Mouse (Mus musculus) CH12.LX (cell line): ENCODE results near the gene Wnt10b. TPM values are rescaled to one million over a fixed set of nuclear protein-coding genes. Genes with fewer than 3 reads are reported as not detected.
A peak's percentile ranks its signal among the peaks of the same experiment; 100 is the strongest.

Experiments used
- DNase-seq: peaks from one replicate; pipeline ENCODE4 v3.0.0-alpha.2; 2013; ENCODE audit errors: extremely low read depth
- H3K27ac ChIP-seq: 2 replicates; pipeline ENCODE4 v1.5.1; 2012; ENCODE audit warnings: low read depth, mild to moderate bottlenecking, control low read depth, moderate library complexity; ENCODE audit not compliant: insufficient read depth
- H3K27me3 ChIP-seq: replicated peaks from 2 replicates; pipeline ENCODE3; 2012; ENCODE audit warnings: inconsistent platforms
- H3K36me3 ChIP-seq, 2 experiments: replicated peaks in 1 of 2; 2 replicates each; pipeline versions ENCODE3 to v1.6.1; 2012; ENCODE audit warnings: inconsistent platforms in 1 of 2, low read length in 1 of 2, mild to moderate bottlenecking in 1 of 2, mixed read lengths in 1 of 2, moderate library complexity in 1 of 2; ENCODE audit not compliant: control insufficient read depth in 1 of 2, insufficient read depth in 1 of 2
- H3K4me1 ChIP-seq, 2 experiments: 2 replicates each; pipeline ENCODE4 v1.6.1; 2012; ENCODE audit warnings: inconsistent platforms in 1 of 2, moderate library complexity in 1 of 2; ENCODE audit not compliant: insufficient read depth in 2 of 2, control insufficient read depth in 1 of 2
- H3K4me2 ChIP-seq: 2 replicates; pipeline ENCODE4 v1.6.1; 2012; ENCODE audit warnings: low read depth, mild to moderate bottlenecking, control low read depth; ENCODE audit not compliant: poor library complexity, insufficient read depth, severe bottlenecking
- H3K4me3 ChIP-seq, 3 experiments: fragments of 150-350 bp in 1 of 3; sonication (generic) in 1 of 3; replicated peaks in 1 of 3; 2 replicates each; pipeline versions ENCODE3 to v1.5.1; 2011 to 2012; ENCODE audit warnings: low read depth in 2 of 3, low read length in 2 of 3, mild to moderate bottlenecking in 2 of 3, moderate library complexity in 2 of 3, control low read depth in 1 of 3, improper control_type of control experiment in 1 of 3, inconsistent platforms in 1 of 3, mixed read lengths in 1 of 3; ENCODE audit not compliant: poor library complexity in 1 of 3
- H3K79me2 ChIP-seq: replicated peaks from 2 replicates; pipeline ENCODE4 v1.6.1; 2012; ENCODE audit warnings: mild to moderate bottlenecking, moderate library complexity; ENCODE audit not compliant: control insufficient read depth, poor library complexity, insufficient read depth, severe bottlenecking; ENCODE audit errors: extremely low read depth
- H3K9ac ChIP-seq: 2 replicates; pipeline ENCODE4 v1.6.1; 2012; ENCODE audit warnings: low read depth, mild to moderate bottlenecking, control low read depth, moderate library complexity; ENCODE audit not compliant: insufficient read depth
- H3K9me3 ChIP-seq: replicated peaks from 2 replicates; pipeline ENCODE3; 2012; ENCODE audit warnings: low read length, inconsistent platforms, mixed read lengths
- BHLHE40 ChIP-seq: IDR thresholded peaks from 2 replicates; pipeline ENCODE4 v1.6.1; 2011; ENCODE audit warnings: mild to moderate bottlenecking, low read depth, low read length, improper control_type of control experiment
- CHD2 ChIP-seq: IDR thresholded peaks from 2 replicates; pipeline ENCODE4 v1.6.1; 2011; ENCODE audit warnings: low read length, improper control_type of control experiment
- CTCF ChIP-seq, 2 experiments: IDR thresholded peaks in 1 of 2; conservative IDR thresholded peaks in 1 of 2; 2 replicates each; pipeline ENCODE4 v1.5.1; 2011 to 2012; ENCODE audit warnings: low read depth in 2 of 2, low read length in 2 of 2, improper control_type of control experiment in 1 of 2, inconsistent platforms in 1 of 2, mild to moderate bottlenecking in 1 of 2, moderate library complexity in 1 of 2
- E2F4 ChIP-seq: IDR thresholded peaks from 2 replicates; pipeline ENCODE4 v1.6.1; 2011; ENCODE audit warnings: low read depth, low read length, improper control_type of control experiment; ENCODE audit not compliant: insufficient replicate concordance
- ELF1 ChIP-seq: IDR thresholded peaks from 2 replicates; pipeline ENCODE4 v1.6.1; 2014; ENCODE audit warnings: low read depth, mild to moderate bottlenecking, inconsistent platforms, low read length, improper control_type of control experiment
- ETS1 ChIP-seq: conservative IDR thresholded peaks from 2 replicates; pipeline ENCODE4 v1.6.1; 2012; ENCODE audit warnings: low read depth, mild to moderate bottlenecking, inconsistent platforms, low read length, improper control_type of control experiment, moderate library complexity
- HCFC1 ChIP-seq: IDR thresholded peaks from 2 replicates; pipeline ENCODE4 v1.6.1; 2012; ENCODE audit warnings: low read depth, mild to moderate bottlenecking, inconsistent platforms, low read length, improper control_type of control experiment
- IRF4 ChIP-seq: IDR thresholded peaks from 2 replicates; pipeline ENCODE4 v1.6.1; 2014; ENCODE audit warnings: low read depth, mild to moderate bottlenecking, inconsistent platforms, low read length, improper control_type of control experiment
- JUN ChIP-seq: IDR thresholded peaks from 2 replicates; pipeline ENCODE4 v1.6.1; 2011; ENCODE audit warnings: low read depth, mild to moderate bottlenecking, low read length, improper control_type of control experiment, moderate library complexity; ENCODE audit not compliant: insufficient read depth
- KAT2A ChIP-seq: IDR thresholded peaks from 2 replicates; pipeline ENCODE4 v1.6.1; 2012; ENCODE audit warnings: low read length, improper control_type of control experiment, inconsistent platforms; ENCODE audit not compliant: insufficient replicate concordance
- MAFK ChIP-seq: IDR thresholded peaks from 2 replicates; pipeline ENCODE4 v1.6.1; 2011; ENCODE audit warnings: low read length, improper control_type of control experiment; ENCODE audit not compliant: insufficient replicate concordance
- MAX ChIP-seq: IDR thresholded peaks from 2 replicates; pipeline ENCODE4 v1.6.1; 2011; ENCODE audit warnings: low read length, improper control_type of control experiment
- MAZ ChIP-seq: IDR thresholded peaks from 2 replicates; pipeline ENCODE4 v1.6.1; 2012; ENCODE audit warnings: low read depth, mild to moderate bottlenecking, inconsistent platforms, low read length, improper control_type of control experiment, moderate library complexity
- MXI1 ChIP-seq: IDR thresholded peaks from 2 replicates; pipeline ENCODE4 v1.6.1; 2011; ENCODE audit warnings: mild to moderate bottlenecking, low read depth, low read length, improper control_type of control experiment
- MYC ChIP-seq: IDR thresholded peaks from 2 replicates; pipeline ENCODE4 v1.6.1; 2011; ENCODE audit warnings: low read depth, mild to moderate bottlenecking, improper control_type of control experiment, low read length
- NELFE ChIP-seq: IDR thresholded peaks from 2 replicates; pipeline ENCODE4 v1.6.1; 2011; ENCODE audit warnings: low read depth, low read length, improper control_type of control experiment
- NRF1 ChIP-seq: IDR thresholded peaks from 2 replicates; pipeline ENCODE4 v1.6.1; 2014; ENCODE audit warnings: low read depth, mild to moderate bottlenecking, inconsistent platforms, low read length, improper control_type of control experiment, moderate library complexity
- PAX5 ChIP-seq: IDR thresholded peaks from 2 replicates; pipeline ENCODE4 v1.6.1; 2012; ENCODE audit warnings: low read length, inconsistent platforms, mixed read lengths
- POLR2A ChIP-seq: IDR thresholded peaks from 2 replicates; pipeline ENCODE4 v1.6.1; 2011; ENCODE audit warnings: low read depth, mild to moderate bottlenecking, improper control_type of control experiment, low read length
- POLR2AphosphoS2 ChIP-seq: IDR thresholded peaks from 2 replicates; pipeline ENCODE4 v1.6.1; 2011; ENCODE audit warnings: low read depth, low read length, improper control_type of control experiment
- RAD21 ChIP-seq: IDR thresholded peaks from 2 replicates; pipeline ENCODE4 v1.6.1; 2011; ENCODE audit warnings: low read depth, mild to moderate bottlenecking, low read length, improper control_type of control experiment, moderate library complexity
- SIN3A ChIP-seq: IDR thresholded peaks from 2 replicates; pipeline ENCODE4 v1.6.1; 2012; ENCODE audit warnings: low read length, improper control_type of control experiment, inconsistent platforms
- TBP ChIP-seq: conservative IDR thresholded peaks from 2 replicates; pipeline ENCODE4 v1.6.1; 2011; ENCODE audit warnings: low read depth, low read length, improper control_type of control experiment
- TCF12 ChIP-seq: IDR thresholded peaks from 2 replicates; pipeline ENCODE4 v1.6.1; 2014; ENCODE audit warnings: low read depth, mild to moderate bottlenecking, inconsistent platforms, low read length, improper control_type of control experiment
- UBTF ChIP-seq: IDR thresholded peaks from 2 replicates; pipeline ENCODE4 v1.6.1; 2012; ENCODE audit warnings: low read depth, mild to moderate bottlenecking, inconsistent platforms, low read length, improper control_type of control experiment, moderate library complexity
- USF1 ChIP-seq: IDR thresholded peaks from 2 replicates; pipeline ENCODE4 v1.6.1; 2014; ENCODE audit warnings: low read depth, mild to moderate bottlenecking, inconsistent platforms, low read length, improper control_type of control experiment
- ZKSCAN1 ChIP-seq: IDR thresholded peaks from 2 replicates; pipeline ENCODE4 v1.6.1; 2012; ENCODE audit warnings: low read depth, inconsistent platforms, low read length, improper control_type of control experiment, borderline replicate concordance
- ZMIZ1 ChIP-seq: IDR thresholded peaks from 2 replicates; pipeline ENCODE4 v1.6.1; 2012; ENCODE audit warnings: low read depth, mild to moderate bottlenecking, inconsistent platforms, low read length, improper control_type of control experiment
- ZNF384 ChIP-seq: IDR thresholded peaks from 2 replicates; pipeline ENCODE4 v1.6.1; 2012; ENCODE audit warnings: low read depth, low read length, improper control_type of control experiment, inconsistent platforms
- dilution Hi-C: fragments of 300-500 bp; cut with MboI; formaldehyde crosslinking; loops from 2 replicates; pipeline ENCODE4 v1.14.3; 2020; ENCODE audit warnings: low sequenced_read_pairs; ENCODE audit not compliant: extremely low pct_unique_long_range_greater_than_20kb, extremely low pct_ligation_motif_present
- in situ Hi-C: fragments of 300-500 bp; cut with MboI; formaldehyde crosslinking; loops from 3 replicates; pipeline ENCODE4 v1.14.3; 2019; ENCODE audit warnings: low sequenced_read_pairs, low pct_ligation_motif_present, low pct_unique_long_range_greater_than_20kb, mixed read lengths
- polyA plus RNA-seq: library from polyadenylated mRNA; unstranded; fragments of >175 nt; gene quantifications from 2 replicates; pipeline ENCODE4 v1.2.1, GENCODE M21; 2012; ENCODE audit warnings: low read depth; ENCODE audit not compliant: insufficient read length
- total RNA-seq, 2 experiments: library from RNA; depleted of rRNA; stranded (reverse); fragments of 300-350 nt in 1 of 2; fragments of >200 nt in 1 of 2; gene quantifications; 2 replicates each; pipeline ENCODE4 v1.2.3; 2012 to 2014

Gene Wnt10b
- total and polyA plus RNA-seq, 3 experiments: 25.4 to 64.4 (median 56.2) TPM

DNA sequence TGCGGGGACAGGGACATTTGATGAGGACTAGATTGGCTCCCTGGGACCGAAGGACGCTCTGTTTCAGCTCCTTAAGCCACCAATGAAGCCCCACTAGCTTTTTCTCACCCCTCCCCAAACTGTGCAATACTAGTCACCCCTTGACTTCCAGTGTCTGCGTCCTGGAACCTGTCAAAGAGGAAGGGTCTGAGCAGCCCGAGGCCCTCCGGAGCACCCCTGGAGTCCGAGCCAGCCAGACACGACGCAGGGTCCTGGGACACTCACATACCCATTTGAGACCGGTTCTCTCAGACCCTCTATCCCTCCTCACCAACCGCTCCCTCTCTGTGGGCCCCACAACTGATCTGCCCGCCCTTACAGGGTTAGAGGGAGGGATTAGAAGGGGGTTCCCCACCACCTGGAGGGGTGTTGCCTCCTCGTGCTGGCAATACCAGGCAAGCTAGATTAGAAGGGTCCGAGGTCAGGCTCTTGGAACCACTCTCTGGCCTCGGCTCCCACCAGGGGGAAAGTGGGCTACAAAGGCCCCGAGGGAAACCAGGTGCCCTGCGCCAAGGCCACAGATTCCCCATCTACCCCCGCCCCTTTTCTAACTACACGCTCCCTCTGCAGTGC lies 839 bp downstream of the Wnt10b start:
- TF ChIP-seq TCF12 (0 out of 2 replicates have a peak, but pooled peaks have one; percentile 35), E2F4 (no peak), PAX5 (no peak), TBP (no peak), POLR2A (peak; percentile 52), NRF1 (0 out of 2 replicates have a peak, but pooled peaks have one; percentile 14), KAT2A (no peak), RAD21 (no peak), NELFE (peak; percentile 52), BHLHE40 (peak; percentile 61), IRF4 (no peak), USF1 (no peak), UBTF (no peak), MAZ (0 out of 2 replicates have a peak, but pooled peaks have one; percentile 59), SIN3A (peak; percentile 66; the same call in 1 of the 2 replicates), JUN (no peak), ZMIZ1 (peak; percentile 44; the same call in 1 of the 2 replicates), POLR2AphosphoS2 (no peak), MXI1 (no peak), ELF1 (0 out of 2 replicates have a peak, but pooled peaks have one; percentile 14), ZKSCAN1 (no peak), CTCF (conservative IDR thresholded peaks at IDR 0.05 in 1 of 2, IDR thresholded peaks at IDR 0.05 in 1 of 2; ENCODE audit: low read depth in 2 of 2, low read length in 2 of 2) (no peak), MAX (peak; percentile 53; the same call in 1 of the 2 replicates), MAFK (no peak), ETS1 (peak; percentile 54), MYC (peak; percentile 23; the same call in 1 of the 2 replicates), HCFC1 (no peak), CHD2 (no peak), ZNF384 (no peak)
- peak overlapping the region; percentile 57 to 64 (median 62) for H3K4me3 ChIP-seq
- in situ Hi-C loops (no loop called here), dilution Hi-C loops (no loop called here)
- H3K4me1 ChIP-seq: peaks cover 15 to 58% of the 10 kb centered on the region in 2 experiments
- peaks cover 2% of the 10 kb centered on the region for H3K27me3 ChIP-seq
- H3K36me3 ChIP-seq: peaks cover 9 to 22% of the 10 kb centered on the region in 2 experiments
- H3K9me3 ChIP-seq: no peaks in the 10 kb centered on the region
- peak; percentile 82 for DNase-seq
- peak overlapping the region; percentile 83; the same call in 1 of the 2 replicates for H3K27ac ChIP-seq
- peak overlapping the region; percentile 11 for H3K4me2 ChIP-seq
- no peaks in the 10 kb centered on the region for H3K79me2 ChIP-seq
- peak overlapping the region; percentile 42; the same call in 1 of the 2 replicates for H3K9ac ChIP-seq
